Mouse (Mus musculus): ENCODE results near the gene S1pr1. TPM values are rescaled to one million over a fixed set of nuclear protein-coding genes. Genes with fewer than 3 reads are reported as not detected.

S1pr1 gene
- polyA plus RNA-seq, 1 experiment from 2014 or later = 74.7 TPM

- H3K4me2 ChIP-seq (ENCODE audit: low read length) = no peak overlapping the region
- no peak for ATAC-seq (ENCODE audit: insufficient number of reproducible peaks, insufficient read depth, low FRiP score, low read depth)
- H3K4me1 ChIP-seq (ENCODE audit: control insufficient read depth in 2 of 2, insufficient read depth in 2 of 2, low read length in 2 of 2) = peaks cover 10 to 17% of the 10 kb centered on the region in 2 experiments
- H3K27me3 ChIP-seq (ENCODE audit: control insufficient read depth, insufficient read depth, low read length) = no peaks in the 10 kb centered on the region
- H3K36me3 ChIP-seq (ENCODE audit: control insufficient read depth, insufficient read depth, low read length) = no peaks in the 10 kb centered on the region
- no peak overlapping the region for H3K27ac ChIP-seq (replicated peaks in 1 of 2; ENCODE audit: control insufficient read depth in 1 of 2, insufficient read depth in 1 of 2, low read depth in 2 of 2, low read length in 2 of 2)
- H3K4me3 ChIP-seq (ENCODE audit: control insufficient read depth in 1 of 2, insufficient read depth in 1 of 2, low read depth in 1 of 2, low read length in 2 of 2) = no peak overlapping the region
- WGBS = 46% methylated on average over 5 of the region's 5 CpGs
- no peak overlapping the region for H3K9ac ChIP-seq (ENCODE audit: low read length)
- no peaks in the 10 kb centered on the region for H3K9me3 ChIP-seq (ENCODE audit: control insufficient read depth, low read length)
These were observed 40.2 kb downstream of the S1pr1 start for GRCm38 (mm10) chr3:115674665-115675064.

- H3K36me3 ChIP-seq (ENCODE audit: control insufficient read depth, insufficient read depth, low read length) = no peaks in the 10 kb centered on the region
- ATAC-seq (ENCODE audit: insufficient number of reproducible peaks, insufficient read depth, low FRiP score, low read depth) = no peak
- H3K27ac ChIP-seq (replicated peaks in 1 of 2; ENCODE audit: control insufficient read depth in 1 of 2, insufficient read depth in 1 of 2, low read depth in 2 of 2, low read length in 2 of 2) = 0 out of 4 replicates have a peak overlapping the region, but pooled peaks of 1 of the 2 experiments have one; percentile 9
- no peak overlapping the region for H3K9ac ChIP-seq (ENCODE audit: low read length)
- WGBS = 51% methylated on average over 13 of the region's 13 CpGs
- H3K27me3 ChIP-seq (ENCODE audit: control insufficient read depth, insufficient read depth, low read length) = no peaks in the 10 kb centered on the region
- no peaks in the 10 kb centered on the region for H3K9me3 ChIP-seq (ENCODE audit: control insufficient read depth, low read length)
- H3K4me2 ChIP-seq (ENCODE audit: low read length) = peak overlapping the region; percentile 35
- H3K4me1 ChIP-seq (ENCODE audit: control insufficient read depth in 2 of 2, insufficient read depth in 2 of 2, low read length in 2 of 2) = peaks cover 8 to 9% of the 10 kb centered on the region in 2 experiments; a peak in 3 of 4 replicates
- no peak overlapping the region for H3K4me3 ChIP-seq (ENCODE audit: control insufficient read depth in 1 of 2, insufficient read depth in 1 of 2, low read depth in 1 of 2, low read length in 2 of 2)
These were observed 41.2 kb downstream of the S1pr1 start for GRCm38 (mm10) chr3:115673663-115674157.

GRCm38 (mm10) chr3:115672965-115673662 is 41.8 kb downstream of the S1pr1 start:
- Histone ChIP-seq H3K4me3 (ENCODE audit: control insufficient read depth in 1 of 2, insufficient read depth in 1 of 2, low read depth in 1 of 2, low read length in 2 of 2) (no peak overlapping the region), H3K9ac (ENCODE audit: low read length) (no peak overlapping the region), H3K27ac (replicated peaks in 1 of 2; ENCODE audit: control insufficient read depth in 1 of 2, insufficient read depth in 1 of 2, low read depth in 2 of 2, low read length in 2 of 2) (0 out of 4 replicates have a peak overlapping the region, but pooled peaks of 1 of the 2 experiments have one; percentile 9), H3K4me1 (ENCODE audit: control insufficient read depth in 2 of 2, insufficient read depth in 2 of 2, low read length in 2 of 2) (peaks cover 8 to 9% of the 10 kb centered on the region in 2 experiments; a peak in 3 of 4 replicates), H3K27me3 (ENCODE audit: control insufficient read depth, insufficient read depth, low read length) (no peaks in the 10 kb centered on the region), H3K36me3 (ENCODE audit: control insufficient read depth, insufficient read depth, low read length) (no peaks in the 10 kb centered on the region), H3K9me3 (ENCODE audit: control insufficient read depth, low read length) (no peaks in the 10 kb centered on the region), H3K4me2 (ENCODE audit: low read length) (peak overlapping the region; percentile 35)
- WGBS = 26% methylated on average over 9 of the region's 9 CpGs
- ATAC-seq (ENCODE audit: insufficient number of reproducible peaks, insufficient read depth, low FRiP score, low read depth) = no peak

- Histone ChIP-seq H3K4me1 (ENCODE audit: control insufficient read depth in 2 of 2, insufficient read depth in 2 of 2, low read length in 2 of 2) (peaks cover 7 to 12% of the 10 kb centered on the region in 2 experiments), H3K36me3 (ENCODE audit: control insufficient read depth, insufficient read depth, low read length) (no peaks in the 10 kb centered on the region), H3K4me2 (ENCODE audit: low read length) (no peak overlapping the region), H3K27ac (replicated peaks in 1 of 2; ENCODE audit: control insufficient read depth in 1 of 2, insufficient read depth in 1 of 2, low read depth in 2 of 2, low read length in 2 of 2) (no peak overlapping the region), H3K9ac (ENCODE audit: low read length) (no peak overlapping the region), H3K27me3 (ENCODE audit: control insufficient read depth, insufficient read depth, low read length) (no peaks in the 10 kb centered on the region), H3K9me3 (ENCODE audit: control insufficient read depth, low read length) (no peaks in the 10 kb centered on the region), H3K4me3 (ENCODE audit: control insufficient read depth in 1 of 2, insufficient read depth in 1 of 2, low read depth in 1 of 2, low read length in 2 of 2) (no peak overlapping the region)
- whole genome bisulfite sequencing = 76% methylated on average over 1 of the region's 1 CpGs
- no peak for ATAC-seq (ENCODE audit: insufficient number of reproducible peaks, insufficient read depth, low FRiP score, low read depth)
These were observed 45.6 kb downstream of the S1pr1 start for GRCm38 (mm10) chr3:115669230-115669629.

- H3K27ac ChIP-seq (replicated peaks in 1 of 2; ENCODE audit: control insufficient read depth in 1 of 2, insufficient read depth in 1 of 2, low read depth in 2 of 2, low read length in 2 of 2) = no peak overlapping the region
- H3K27me3 ChIP-seq (ENCODE audit: control insufficient read depth, insufficient read depth, low read length) = no peaks in the 10 kb centered on the region
- H3K9me3 ChIP-seq (ENCODE audit: control insufficient read depth, low read length) = no peaks in the 10 kb centered on the region
- H3K36me3 ChIP-seq (ENCODE audit: control insufficient read depth, insufficient read depth, low read length) = no peaks in the 10 kb centered on the region
- no peak for ATAC-seq (ENCODE audit: insufficient number of reproducible peaks, insufficient read depth, low FRiP score, low read depth)
- H3K9ac ChIP-seq (ENCODE audit: low read length) = no peak overlapping the region
- peaks cover 2 to 3% of the 10 kb centered on the region in 2 experiments; a peak in 1 of 4 replicates for H3K4me1 ChIP-seq (ENCODE audit: control insufficient read depth in 2 of 2, insufficient read depth in 2 of 2, low read length in 2 of 2)
- no peak overlapping the region for H3K4me2 ChIP-seq (ENCODE audit: low read length)
- WGBS = 81% methylated on average over 2 of the region's 2 CpGs
- no peak overlapping the region for H3K4me3 ChIP-seq (ENCODE audit: control insufficient read depth in 1 of 2, insufficient read depth in 1 of 2, low read depth in 1 of 2, low read length in 2 of 2)
These were observed 47.7 kb downstream of the S1pr1 start for GRCm38 (mm10) chr3:115667182-115667581.

- Histone ChIP-seq H3K9ac (ENCODE audit: low read length) (no peak overlapping the region), H3K27ac (replicated peaks in 1 of 2; ENCODE audit: control insufficient read depth in 1 of 2, insufficient read depth in 1 of 2, low read depth in 2 of 2, low read length in 2 of 2) (no peak overlapping the region), H3K27me3 (ENCODE audit: control insufficient read depth, insufficient read depth, low read length) (no peaks in the 10 kb centered on the region), H3K9me3 (ENCODE audit: control insufficient read depth, low read length) (no peaks in the 10 kb centered on the region), H3K4me3 (ENCODE audit: control insufficient read depth in 1 of 2, insufficient read depth in 1 of 2, low read depth in 1 of 2, low read length in 2 of 2) (no peak overlapping the region), H3K36me3 (ENCODE audit: control insufficient read depth, insufficient read depth, low read length) (no peaks in the 10 kb centered on the region), H3K4me1 (ENCODE audit: control insufficient read depth in 2 of 2, insufficient read depth in 2 of 2, low read length in 2 of 2) (peaks cover 2 to 3% of the 10 kb centered on the region in 2 experiments; a peak in 1 of 4 replicates), H3K4me2 (ENCODE audit: low read length) (no peak overlapping the region)
- 60% methylated on average over 8 of the region's 8 CpGs for WGBS
- no peak for ATAC-seq (ENCODE audit: insufficient number of reproducible peaks, insufficient read depth, low FRiP score, low read depth)
These were observed 48.3 kb downstream of the S1pr1 start for GRCm38 (mm10) chr3:115666547-115666946.

- Histone ChIP-seq H3K9ac (ENCODE audit: low read length) (no peak overlapping the region), H3K27ac (replicated peaks in 1 of 2; ENCODE audit: control insufficient read depth in 1 of 2, insufficient read depth in 1 of 2, low read depth in 2 of 2, low read length in 2 of 2) (peak overlapping the region in 1 of 2 experiments; percentile 32; a peak in 1 of 4 replicates), H3K4me1 (ENCODE audit: control insufficient read depth in 2 of 2, insufficient read depth in 2 of 2, low read length in 2 of 2) (peaks cover 2 to 13% of the 10 kb centered on the region in 2 experiments; a peak in 3 of 4 replicates), H3K9me3 (ENCODE audit: control insufficient read depth, low read length) (no peaks in the 10 kb centered on the region), H3K27me3 (ENCODE audit: control insufficient read depth, insufficient read depth, low read length) (no peaks in the 10 kb centered on the region), H3K4me2 (ENCODE audit: low read length) (no peak overlapping the region), H3K36me3 (ENCODE audit: control insufficient read depth, insufficient read depth, low read length) (no peaks in the 10 kb centered on the region), H3K4me3 (ENCODE audit: control insufficient read depth in 1 of 2, insufficient read depth in 1 of 2, low read depth in 1 of 2, low read length in 2 of 2) (no peak overlapping the region)
- no peak for ATAC-seq (ENCODE audit: insufficient number of reproducible peaks, insufficient read depth, low FRiP score, low read depth)
- WGBS = 43% methylated on average over 3 of the region's 3 CpGs
These were observed 50.4 kb downstream of the S1pr1 start for GRCm38 (mm10) chr3:115664497-115664896.
